Mouse (Mus musculus): ENCODE measurements around the gene Zfp3.

The Zfp3 gene

GRCm38 (mm10) chr11:70763936-70764808 lies at the start of gene Zfp3:
Gene Zfp3, plus strand, starts transcription at chr11:70764209.
- DNase-seq (ENCODE audit: low read depth, low spot score) = peak; percentile 90

- DNase-seq (ENCODE audit: low read depth, low spot score) = no peak
Measured at GRCm38 (mm10) chr11:70715832-70716231, 48.2 kb upstream of the Zfp3 start.

- DNase-seq (ENCODE audit: low read depth, low spot score) = no peak
Measured at GRCm38 (mm10) chr11:70718481-70718880, 45.5 kb upstream of the Zfp3 start.

- no peak for DNase-seq (ENCODE audit: low read depth, low spot score)
Measured at GRCm38 (mm10) chr11:70720567-70720966, 43.4 kb upstream of the Zfp3 start.

GRCm38 (mm10) chr11:70721072-70721471 lies 42.9 kb upstream of the Zfp3 start:
- DNase-seq (ENCODE audit: low read depth, low spot score) = no peak

GRCm38 (mm10) chr11:70724706-70725105 lies 39.3 kb upstream of the Zfp3 start:
- no peak for DNase-seq (ENCODE audit: low read depth, low spot score)

- DNase-seq (ENCODE audit: low read depth, low spot score) = no peak
Measured at GRCm38 (mm10) chr11:70726585-70726984, 37.4 kb upstream of the Zfp3 start.

- DNase-seq (ENCODE audit: low read depth, low spot score) = no peak
Measured at GRCm38 (mm10) chr11:70727385-70727784, 36.6 kb upstream of the Zfp3 start.

- DNase-seq (ENCODE audit: low read depth, low spot score) = no peak
Measured at GRCm38 (mm10) chr11:70730427-70731038, 33.5 kb upstream of the Zfp3 start.

GRCm38 (mm10) chr11:70731178-70731577 lies 32.8 kb upstream of the Zfp3 start:
- DNase-seq (ENCODE audit: low read depth, low spot score) = no peak

- DNase-seq (ENCODE audit: low read depth, low spot score) = no peak
Measured at GRCm38 (mm10) chr11:70733256-70733655, 30.8 kb upstream of the Zfp3 start.

GRCm38 (mm10) chr11:70737749-70738148 lies 26.3 kb upstream of the Zfp3 start:
- no peak for DNase-seq (ENCODE audit: low read depth, low spot score)

- no peak for DNase-seq (ENCODE audit: low read depth, low spot score)
Measured at GRCm38 (mm10) chr11:70741603-70742002, 22.4 kb upstream of the Zfp3 start.

GRCm38 (mm10) chr11:70742117-70742516 lies 21.9 kb upstream of the Zfp3 start:
- no peak for DNase-seq (ENCODE audit: low read depth, low spot score)

- DNase-seq (ENCODE audit: low read depth, low spot score) = no peak
Measured at GRCm38 (mm10) chr11:70742581-70743459, 21.2 kb upstream of the Zfp3 start.

- DNase-seq (ENCODE audit: low read depth, low spot score) = no peak
Measured at GRCm38 (mm10) chr11:70745636-70746035, 18.4 kb upstream of the Zfp3 start.

- DNase-seq (ENCODE audit: low read depth, low spot score) = no peak
Measured at GRCm38 (mm10) chr11:70747876-70748545, 16.0 kb upstream of the Zfp3 start.

GRCm38 (mm10) chr11:70752337-70753017 lies 11.5 kb upstream of the Zfp3 start:
- no peak for DNase-seq (ENCODE audit: low read depth, low spot score)

GRCm38 (mm10) chr11:70753146-70753545 lies 10.9 kb upstream of the Zfp3 start:
- no peak for DNase-seq (ENCODE audit: low read depth, low spot score)

GRCm38 (mm10) chr11:70754476-70754875 lies 9.5 kb upstream of the Zfp3 start:
- DNase-seq (ENCODE audit: low read depth, low spot score) = no peak

GRCm38 (mm10) chr11:70754958-70755357 lies 9.1 kb upstream of the Zfp3 start:
- DNase-seq (ENCODE audit: low read depth, low spot score) = no peak

All from CD4-positive, CD25-positive, alpha-beta regulatory T cell, adult 2 months (primary cell).